Comparison of ENCODE assay signal across 8 mouse cellular contexts in genomic region chr8:78437140-78438045, GRCm38 (mm10). TPM values are rescaled to one million over a fixed set of nuclear protein-coding genes. Genes with fewer than 3 reads are reported as not detected.
A peak's percentile ranks its signal among the peaks of the same experiment; 100 is the strongest.
DNase-seq lines count a peak whose midpoint lies in the region; ATAC-seq lines count a peak whose summit lies in the region.
"Had no signal": no experiment of that assay in that cellular context is flagged by ENCODE, and none has a peak within 500 bp of the region (broad histone marks: within the 10 kb centered on the region; RNA-seq: fewer than 3 reads in every experiment).

No protein-coding gene starts in this region.

- 2% methylated on average over 32 of the region's 32 CpGs for WGBS in embryonic facial prominence, embryonic 15.5 days
- 3% methylated on average over 32 of the region's 32 CpGs for WGBS in intestine, embryonic 16.5 days

- H3K4me3 ChIP-seq in embryonic facial prominence, embryonic 15.5 days (replicated peaks), result peak overlapping the region; percentile 32; the same call in 1 of the 2 replicates
- H3K4me3 ChIP-seq in intestine, embryonic 16.5 days (ENCODE audit: low read length), result peak overlapping the region; percentile 14; the same call in 1 of the 2 replicates

- no peak overlapping the region for H3K9ac ChIP-seq in embryonic facial prominence, embryonic 15.5 days
- H3K9ac ChIP-seq in intestine, embryonic 16.5 days (ENCODE audit: low read depth, low read length), result no peak overlapping the region
- H3K9ac ChIP-seq: liver, embryonic 13.5 days had no signal

- peaks cover 31% of the 10 kb centered on the region for H3K4me1 ChIP-seq in embryonic facial prominence, embryonic 15.5 days
- peaks cover 18% of the 10 kb centered on the region; the same call in 1 of the 2 replicates for H3K4me1 ChIP-seq in intestine, embryonic 16.5 days (ENCODE audit: control insufficient read depth, insufficient read depth, low read length)
- H3K4me1 ChIP-seq: liver, embryonic 13.5 days had no signal

- DNase-seq in left cerebral cortex, postnatal 4 days, result peak; percentile 24
- DNase-seq in left cerebral cortex, adult 9 months (ENCODE audit: low spot score in 2 of 2), result no peak
- DNase-seq in retina, embryonic 14.5 days (ENCODE audit: low spot score), result peak; percentile 72
- DNase-seq in thymus, postnatal 0 days (ENCODE audit: low spot score), result no peak
- DNase-seq in kidney, adult 11 months, result no peak
- DNase-seq: liver, embryonic 13.5 days had no signal

- H3K36me3 ChIP-seq in embryonic facial prominence, embryonic 15.5 days, result no peaks in the 10 kb centered on the region
- H3K36me3 ChIP-seq in intestine, embryonic 16.5 days (ENCODE audit: control insufficient read depth, insufficient read depth, low read length), result no peaks in the 10 kb centered on the region
- H3K36me3 ChIP-seq: liver, embryonic 13.5 days had no signal

- H3K27ac ChIP-seq in embryonic facial prominence, embryonic 15.5 days (replicated peaks), result no peak overlapping the region
- no peak overlapping the region for H3K27ac ChIP-seq in intestine, embryonic 16.5 days (ENCODE audit: low read length)
- H3K27ac ChIP-seq: liver, embryonic 13.5 days had no signal

- intact Hi-C loops in left cerebral cortex, postnatal 4 days (cut with DNase I), result no loop called here

- peak overlapping the region; percentile 58 for H3K4me2 ChIP-seq in embryonic facial prominence, embryonic 15.5 days (replicated peaks)
- 0 out of 2 replicates have a peak overlapping the region, but pooled peaks have one; percentile 22 for H3K4me2 ChIP-seq in intestine, embryonic 16.5 days (ENCODE audit: low read depth, low read length)

- H3K27me3 ChIP-seq in embryonic facial prominence, embryonic 15.5 days, result peaks cover 91% of the 10 kb centered on the region
- peaks cover 63% of the 10 kb centered on the region for H3K27me3 ChIP-seq in intestine, embryonic 16.5 days (replicated peaks; ENCODE audit: control insufficient read depth, insufficient read depth, low read length)

- no peak for ATAC-seq in embryonic facial prominence, embryonic 15.5 days (ENCODE audit: insufficient number of reproducible peaks, low FRiP score, low TSS enrichment, low read depth)
- ATAC-seq in intestine, embryonic 16.5 days, result no peak

- no peaks in the 10 kb centered on the region for H3K9me3 ChIP-seq in embryonic facial prominence, embryonic 15.5 days (replicated peaks)
- no peaks in the 10 kb centered on the region for H3K9me3 ChIP-seq in intestine, embryonic 16.5 days (ENCODE audit: control insufficient read depth, low read length)
- H3K9me3 ChIP-seq: liver, embryonic 13.5 days had no signal

RNA-seq across cellular contexts. Expression of gene Pou4f2, which starts 0.9 kb away (rescaled TPM):
- under 1 TPM in 1 of 2 experiments, not detected in 1; 0.12 TPM for total RNA-seq in left cerebral cortex, postnatal 4 days (2021)
- 0.07 TPM in 1 of 2 replicates, not detected in the other for polyA plus RNA-seq in embryonic facial prominence, embryonic 15.5 days (2015; fragmentation: Nextera tagmentation; extraction: Ambion mirVana)
- not detected in 2 replicates for polyA plus RNA-seq in intestine, embryonic 16.5 days (2015; fragmentation: Nextera tagmentation; extraction: Ambion mirVana)
- not detected in 2 replicates for polyA plus RNA-seq in thymus, postnatal 0 days (2015; fragmentation: Nextera tagmentation; extraction: Ambion mirVana)
- polyA plus RNA-seq: liver, embryonic 13.5 days had no signal

Comparison
In these comparisons a context has a peak if more than half of its experiments do, and no peak if none do; other contexts are left out.
1. DNase-seq: peak in left cerebral cortex, postnatal 4 days (single experiment) and retina, embryonic 14.5 days (single experiment); none in left cerebral cortex, adult 9 months (0 of 2), thymus, postnatal 0 days (single experiment) and kidney, adult 11 months (single experiment).